Mouse (Mus musculus) E14TG2a.4 (cell line): ENCODE data around the gene Lmntd1.

ENCODE experiments used
- CTCF ChIP-seq: conservative IDR thresholded peaks from 2 replicates; pipeline ENCODE4 v1.5.1; 2014; ENCODE audit warnings: low read length
- NANOG ChIP-seq: IDR thresholded peaks from 2 replicates; pipeline ENCODE4 v1.6.1; 2014; ENCODE audit warnings: borderline replicate concordance, low read length, mixed read lengths
- POU5F1 ChIP-seq: IDR thresholded peaks from 2 replicates; pipeline ENCODE4 v1.6.1; 2014; ENCODE audit warnings: low read length, borderline replicate concordance

DNA sequence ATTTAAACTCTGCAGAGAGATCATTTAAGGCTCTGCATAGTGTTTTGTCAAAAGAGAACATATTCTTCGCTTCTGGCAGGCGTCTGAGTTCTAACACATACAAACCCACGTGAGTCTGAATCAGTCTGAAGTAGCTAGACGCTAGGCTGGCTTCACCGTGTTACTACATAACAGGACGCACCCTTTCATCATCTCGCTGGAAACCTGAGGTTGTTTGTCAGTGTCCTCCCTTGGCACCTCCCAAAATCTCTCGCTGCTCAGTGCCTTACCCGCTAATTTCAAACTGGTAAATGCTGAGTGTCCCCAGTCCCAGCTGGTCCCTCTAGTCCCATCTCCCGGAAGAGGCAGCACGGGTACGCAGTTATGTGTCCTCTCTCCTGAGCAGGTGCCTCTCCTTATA lies 190.6 kb downstream of the Lmntd1 start:
- TF ChIP-seq CTCF (no peak), NANOG (no peak), POU5F1 (no peak)
